Mouse (Mus musculus) NIH3T3 (cell line): ENCODE data around the gene Uqcc3.
"Not testable (repeated sequence)": the region's sequence is repeated elsewhere in the genome, so short reads cannot be mapped to it uniquely, and the experiment has no call there.

Experiments used
- DNase-seq: peaks from one replicate; pipeline ENCODE4 v3.0.0-alpha.2; 2012; ENCODE audit warnings: low read depth

Uqcc3 gene

GRCm38 (mm10) chr19:8850402-8850901, 30.3 kb downstream of the Uqcc3 start, which contains the start of gene Lrrn4cl:
Gene Lrrn4cl, plus strand, starts transcription at chr19:8850768.
- peak; percentile 97 for DNase-seq

- no peak for DNase-seq
Observed at GRCm38 (mm10) chr19:8848356-8848755, 32.4 kb downstream of the Uqcc3 start.

GRCm38 (mm10) chr19:8844371-8845129, 36.2 kb downstream of the Uqcc3 start:
- DNase-seq: peak; percentile 95

- no peak for DNase-seq
Observed at GRCm38 (mm10) chr19:8842961-8843360, 37.8 kb downstream of the Uqcc3 start.

GRCm38 (mm10) chr19:8841012-8841411, 39.7 kb downstream of the Uqcc3 start:
- DNase-seq: no peak

- no peak for DNase-seq
Observed at GRCm38 (mm10) chr19:8839908-8840791, 40.6 kb downstream of the Uqcc3 start.

- DNase-seq: no peak
Observed at GRCm38 (mm10) chr19:8839103-8839907, 41.4 kb downstream of the Uqcc3 start, which contains the start of gene Gng3. Gene Gng3, minus strand, starts transcription at chr19:8839194.

- no peak for DNase-seq
Observed at GRCm38 (mm10) chr19:8838041-8838730, 42.5 kb downstream of the Uqcc3 start.

- DNase-seq: no peak
Observed at GRCm38 (mm10) chr19:8837251-8837791, 43.4 kb downstream of the Uqcc3 start, which contains the start of gene Bscl2. Gene Bscl2, plus strand, starts transcription at chr19:8837467.

GRCm38 (mm10) chr19:8836327-8836726, 44.4 kb downstream of the Uqcc3 start:
- DNase-seq: not testable (repeated sequence)

- DNase-seq: no peak
Observed at GRCm38 (mm10) chr19:8832971-8833370, 47.8 kb downstream of the Uqcc3 start.

GRCm38 (mm10) chr19:8831262-8831661, 49.5 kb downstream of the Uqcc3 start:
- no peak for DNase-seq

- no peak for DNase-seq
Observed at GRCm38 (mm10) chr19:8830664-8831063, 50.1 kb downstream of the Uqcc3 start.
